Mouse (Mus musculus) liver, embryonic 14.5 days (tissue): Measurements from ENCODE around the gene Polr2f.

Source experiments
- CTCF ChIP-seq: IDR thresholded peaks from 2 replicates; pipeline ENCODE4 v1.5.1; 2016; ENCODE audit warnings: antibody characterized with exemption, low read depth, control low read depth
- EP300 ChIP-seq: IDR thresholded peaks from 2 replicates; pipeline ENCODE4 v1.6.1; 2016; ENCODE audit warnings: antibody characterized with exemption, low read depth

DNA sequence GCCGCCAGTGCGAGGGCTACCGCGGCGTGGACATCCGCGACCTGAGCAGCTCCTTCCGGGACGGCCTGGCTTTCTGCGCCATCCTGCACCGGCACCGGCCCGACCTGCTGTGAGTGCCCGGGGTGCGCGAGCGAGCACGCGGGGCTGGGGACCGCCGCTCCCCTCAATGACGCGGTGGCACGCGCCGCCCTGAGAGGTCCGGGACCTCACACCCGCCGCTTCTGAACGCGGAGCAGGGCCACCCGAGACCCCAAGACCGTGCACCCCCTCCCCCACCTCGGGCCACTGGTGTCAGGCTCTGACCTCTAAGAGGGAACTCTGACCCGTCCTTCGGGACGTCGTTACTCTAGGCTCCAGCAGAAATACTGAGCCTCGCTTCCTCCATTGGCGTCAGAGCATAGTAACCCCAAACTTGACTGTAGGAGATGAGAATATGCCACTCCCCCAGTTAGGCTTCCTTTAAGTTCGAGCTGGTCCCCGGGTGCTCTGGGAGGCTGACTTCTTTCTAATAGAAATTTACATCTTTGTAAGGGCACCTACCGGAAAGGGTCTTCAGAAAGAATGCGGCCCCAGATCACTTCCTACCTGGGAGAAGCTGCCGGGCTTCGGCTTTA is 31.4 kb upstream of the Polr2f start:
- TF ChIP-seq EP300 (no peak), CTCF (no peak)
